ENCODE assay signal across 8 mouse cellular contexts in the genomic region with DNA sequence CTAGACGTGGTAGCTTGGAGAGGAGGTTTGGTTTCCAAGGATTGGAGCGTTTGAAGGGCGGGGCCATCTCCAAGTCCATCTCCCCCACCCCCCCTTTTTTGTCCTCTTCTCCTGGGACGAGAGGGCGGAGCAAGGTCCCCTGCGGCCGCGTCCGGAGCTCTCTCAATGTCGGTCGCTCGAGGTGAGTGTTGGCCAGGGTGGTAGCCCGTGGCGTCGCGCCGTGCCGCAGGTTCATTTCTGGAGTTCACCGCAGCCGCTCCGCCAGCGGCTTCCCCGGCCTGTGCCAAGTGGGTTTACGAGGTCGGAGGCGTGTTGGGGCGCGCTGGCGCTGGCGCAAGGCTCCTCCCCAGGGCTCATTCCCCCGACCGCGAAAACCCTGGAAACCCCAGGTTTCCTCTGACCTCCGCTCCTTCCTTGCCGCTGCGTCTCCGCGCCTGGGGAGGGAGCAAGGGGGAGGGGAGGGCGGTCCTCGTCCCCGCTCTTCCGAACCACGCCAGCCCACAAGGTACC. TPM values are rescaled to one million over a fixed set of nuclear protein-coding genes. Genes with fewer than 3 reads are reported as not detected.
DNase-seq lines count a peak whose midpoint lies in the region; ATAC-seq lines count a peak whose summit lies in the region.

A gene (plus strand): TSS at position 128 of the 510 bp plus-strand sequence.

- H3K9me3 ChIP-seq in kidney, embryonic 14.5 days (ENCODE audit: control insufficient read depth, low read length), result no peaks in the 10 kb centered on the region
- no peaks in the 10 kb centered on the region for H3K9me3 ChIP-seq in liver, embryonic 15.5 days (replicated peaks)

- peak within 1 kb of the TSS; percentile 86 for H3K9ac ChIP-seq in kidney, embryonic 14.5 days (ENCODE audit: low read depth, low read length)
- no peak within 1 kb of the TSS for H3K9ac ChIP-seq in liver, embryonic 15.5 days

- H3K4me1 ChIP-seq in kidney, embryonic 14.5 days (ENCODE audit: control insufficient read depth, insufficient read depth, low read length), result no peaks in the 10 kb centered on the region
- H3K4me1 ChIP-seq in liver, embryonic 15.5 days (replicated peaks), result no peaks in the 10 kb centered on the region

- peak; percentile 53 for DNase-seq in ovary, postnatal 36 days (ENCODE audit: low spot score)
- no peak for DNase-seq in ovary, postnatal 10 days (ENCODE audit: low spot score)
- peak; percentile 85 for DNase-seq in embryo, embryonic 10 days (ENCODE audit: low spot score)
- DNase-seq in heart, adult 8-10 months (ENCODE audit: low spot score), result peak; percentile 38
- DNase-seq in skeletal muscle tissue, adult 2 months (ENCODE audit: low read depth, low spot score), result peak; percentile 39
- no peak for DNase-seq in spleen, adult 18-20 months

- H3K4me2 ChIP-seq in kidney, embryonic 14.5 days (replicated peaks; ENCODE audit: low read depth, low read length), result peak within 1 kb of the TSS; percentile 81
- H3K4me2 ChIP-seq in liver, embryonic 15.5 days, result peak within 1 kb of the TSS; percentile 48

- peak within 1 kb of the TSS; percentile 83 for H3K4me3 ChIP-seq in kidney, embryonic 14.5 days (ENCODE audit: low read length)
- peak within 1 kb of the TSS; percentile 36 for H3K4me3 ChIP-seq in liver, embryonic 15.5 days (replicated peaks)

- H3K27ac ChIP-seq in kidney, embryonic 14.5 days (ENCODE audit: low read depth, low read length), result peak within 1 kb of the TSS; percentile 55
- no peak within 1 kb of the TSS for H3K27ac ChIP-seq in liver, embryonic 15.5 days (replicated peaks)

- peak; percentile 26 for ATAC-seq in kidney, embryonic 14.5 days (ENCODE audit: low FRiP score, low TSS enrichment)
- no peak for ATAC-seq in liver, embryonic 15.5 days (ENCODE audit: insufficient read depth)

- WGBS in kidney, embryonic 14.5 days, result under 1% methylated on average over 43 of the region's 43 CpGs
- WGBS in liver, embryonic 15.5 days (ENCODE audit: insufficient replicate concordance), result under 1% methylated on average over 43 of the region's 43 CpGs

- no peaks in the 10 kb centered on the region for H3K27me3 ChIP-seq in kidney, embryonic 14.5 days (ENCODE audit: control insufficient read depth, insufficient read depth, low read length)
- H3K27me3 ChIP-seq in liver, embryonic 15.5 days, result peaks cover 63% of the 10 kb centered on the region

- no peaks in the 10 kb centered on the region for H3K36me3 ChIP-seq in kidney, embryonic 14.5 days (ENCODE audit: control insufficient read depth, insufficient read depth, low read length)
- H3K36me3 ChIP-seq in liver, embryonic 15.5 days (replicated peaks), result no peaks in the 10 kb centered on the region

RNA-seq across cellular contexts. Expression of the gene that starts here (rescaled TPM):
- total RNA-seq in heart, adult 8-10 months (2022), result 1 to 10 TPM; 4.4 to 7.8 (median 6.4) TPM
- 6.2 and 10.0 TPM in 2 replicates for polyA plus RNA-seq in kidney, embryonic 14.5 days (2014; fragmentation: Nextera tagmentation; extraction: Ambion mirVana)
- polyA plus RNA-seq in liver, embryonic 15.5 days (2015; fragmentation: Nextera tagmentation; extraction: Ambion mirVana), result 0.13 and 0.21 TPM in 2 replicates

Comparison
In these comparisons a context has a peak if more than half of its experiments do, and no peak if none do; other contexts are left out.
1. DNase-seq: peak in ovary, postnatal 36 days (single experiment), embryo, embryonic 10 days (single experiment), heart, adult 8-10 months (single experiment) and skeletal muscle tissue, adult 2 months (single experiment); none in ovary, postnatal 10 days (single experiment) and spleen, adult 18-20 months (0 of 2).